Mouse (Mus musculus): ENCODE measurements around the gene Nedd4. TPM values are rescaled to one million over a fixed set of nuclear protein-coding genes. Genes with fewer than 3 reads are reported as not detected.

The Nedd4 gene
- polyA plus RNA-seq (2015; fragmentation: Nextera tagmentation; extraction: Ambion mirVana), result 652 and 684 TPM in 2 replicates

DNA sequence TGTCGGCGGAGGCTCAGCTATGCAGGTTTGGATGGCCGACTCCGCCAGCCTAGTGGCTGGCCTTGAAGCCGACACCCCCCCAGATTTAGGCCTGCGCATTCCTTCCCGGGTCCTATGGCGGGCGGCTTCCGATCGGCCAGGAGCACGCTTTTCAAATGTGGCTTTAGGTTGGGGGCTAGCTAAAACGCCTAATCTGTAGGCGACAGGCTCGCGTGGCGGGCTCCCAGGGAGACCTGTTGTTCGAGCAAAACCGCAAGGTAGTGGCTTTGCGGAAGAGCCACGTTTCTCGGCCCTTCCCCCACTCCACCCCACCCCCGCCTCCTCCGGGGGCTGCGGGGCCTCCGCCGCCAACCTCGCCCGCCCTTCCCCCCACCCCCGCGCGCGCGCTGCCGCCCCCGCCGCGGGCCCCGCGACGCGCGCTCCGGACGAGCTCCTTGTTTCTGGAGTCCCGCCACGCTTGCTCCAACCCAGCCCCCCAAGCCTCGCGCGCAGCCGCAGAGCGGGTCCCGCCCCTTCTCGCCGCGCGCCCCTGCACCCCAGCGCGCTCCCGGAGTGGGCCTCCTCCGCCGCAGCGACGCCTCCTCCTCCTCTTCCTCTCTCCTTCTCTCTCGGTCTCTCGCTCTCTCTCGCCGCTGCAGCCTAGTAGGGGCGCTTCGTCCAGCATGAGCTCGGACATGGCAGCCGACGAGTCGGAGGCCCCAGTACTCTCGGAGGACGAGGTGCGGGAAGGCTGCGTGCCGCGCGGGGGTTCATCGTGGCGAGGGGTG lies at the start of gene Nedd4:
Gene Nedd4 (plus strand): TSS at position 452 of the 767 bp plus-strand sequence.
- Histone ChIP-seq H3K27me3 (ENCODE audit: insufficient read depth, low read length) (no peaks in the 10 kb centered on the region), H3K27ac (ENCODE audit: low read length) (peak within 1 kb of the TSS; percentile 100), H3K9me3 (ENCODE audit: low read length) (no peaks in the 10 kb centered on the region), H3K9ac (replicated peaks; ENCODE audit: low read length) (peak within 1 kb of the TSS; percentile 100), H3K36me3 (ENCODE audit: insufficient read depth, low read length) (peaks cover 22% of the 10 kb centered on the region; the same call in 1 of the 2 replicates), H3K4me2 (replicated peaks; ENCODE audit: low read depth, low read length) (peak within 1 kb of the TSS; percentile 77), H3K4me1 (ENCODE audit: insufficient read depth, low read length) (peaks cover 40% of the 10 kb centered on the region), H3K4me3 (ENCODE audit: low read length) (peak within 1 kb of the TSS; percentile 98)
- WGBS, result under 1% methylated on average over 54 of the region's 83 CpGs
- ATAC-seq (ENCODE audit: low FRiP score, low TSS enrichment), result peak; percentile 93

DNA sequence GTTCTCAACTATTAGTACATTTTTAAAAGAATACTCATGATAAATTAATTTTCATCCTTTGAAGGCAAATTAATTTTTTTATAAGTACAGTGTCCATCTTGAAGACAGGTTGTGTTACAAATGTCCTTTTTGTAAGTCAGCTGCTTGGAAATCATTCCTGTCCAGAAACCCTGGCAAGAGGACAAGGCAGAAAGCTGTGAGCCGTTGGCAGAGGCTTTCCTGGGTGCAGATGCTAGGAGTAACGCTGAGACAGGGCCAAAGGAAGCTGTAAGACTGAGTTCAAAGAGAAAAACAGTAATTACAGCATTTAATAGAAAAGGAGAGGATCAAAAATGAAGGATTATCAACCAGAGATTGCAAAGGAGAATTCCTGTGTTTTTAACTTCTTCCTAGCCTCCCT lies 48.3 kb upstream of the Nedd4 start:
- no peak for ATAC-seq (ENCODE audit: low FRiP score, low TSS enrichment)
- Histone ChIP-seq H3K27me3 (ENCODE audit: insufficient read depth, low read length) (no peaks in the 10 kb centered on the region), H3K4me2 (replicated peaks; ENCODE audit: low read depth, low read length) (no peak overlapping the region), H3K9me3 (ENCODE audit: low read length) (no peaks in the 10 kb centered on the region), H3K4me3 (ENCODE audit: low read length) (no peak overlapping the region), H3K27ac (ENCODE audit: low read length) (no peak overlapping the region), H3K36me3 (ENCODE audit: insufficient read depth, low read length) (peaks cover 34% of the 10 kb centered on the region), H3K4me1 (ENCODE audit: insufficient read depth, low read length) (no peaks in the 10 kb centered on the region), H3K9ac (replicated peaks; ENCODE audit: low read length) (no peak overlapping the region)
- WGBS, result 85% methylated on average over 2 of the region's 2 CpGs

DNA sequence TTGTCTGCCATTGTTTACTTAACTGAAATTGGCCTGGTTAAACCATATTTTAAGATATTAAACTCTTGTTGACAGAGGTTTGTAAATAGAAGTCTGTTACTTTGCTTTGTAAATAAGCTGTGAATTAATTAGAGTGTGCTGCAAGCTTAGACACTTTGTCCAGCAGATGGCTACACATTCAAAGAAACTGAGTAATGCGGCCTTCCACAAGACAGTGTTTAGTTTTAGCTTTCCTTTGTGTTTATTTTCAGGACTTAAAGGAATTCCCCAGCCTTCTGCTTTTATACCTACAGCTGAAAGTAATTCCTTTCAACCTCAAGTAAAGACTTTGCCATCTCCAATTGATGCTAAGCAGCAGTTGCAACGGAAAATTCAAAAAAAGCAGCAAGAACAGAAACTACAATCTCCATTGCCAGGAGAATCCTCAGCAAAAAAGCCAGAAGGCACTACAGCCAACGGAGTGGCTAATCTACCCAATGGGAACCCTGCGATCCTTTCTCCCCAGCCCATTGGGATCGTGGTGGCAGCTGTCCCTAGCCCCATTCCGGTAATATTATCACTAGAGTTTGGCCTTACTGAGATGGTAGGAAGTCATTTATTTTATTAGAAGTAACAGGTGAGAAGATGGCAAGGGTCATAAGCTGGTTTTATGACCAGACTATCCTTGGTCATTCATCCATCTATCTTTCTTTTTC lies 47.2 kb upstream of the Nedd4 start:
- no peaks in the 10 kb centered on the region for H3K4me1 ChIP-seq (ENCODE audit: insufficient read depth, low read length)
- no peaks in the 10 kb centered on the region for H3K9me3 ChIP-seq (ENCODE audit: low read length)
- 87% methylated on average over 6 of the region's 6 CpGs for WGBS
- no peak overlapping the region for H3K27ac ChIP-seq (ENCODE audit: low read length)
- no peak overlapping the region for H3K4me3 ChIP-seq (ENCODE audit: low read length)
- ATAC-seq (ENCODE audit: low FRiP score, low TSS enrichment), result no peak
- H3K9ac ChIP-seq (replicated peaks; ENCODE audit: low read length), result no peak overlapping the region
- no peak overlapping the region for H3K4me2 ChIP-seq (replicated peaks; ENCODE audit: low read depth, low read length)
- H3K27me3 ChIP-seq (ENCODE audit: insufficient read depth, low read length), result no peaks in the 10 kb centered on the region
- H3K36me3 ChIP-seq (ENCODE audit: insufficient read depth, low read length), result peaks cover 40% of the 10 kb centered on the region

DNA sequence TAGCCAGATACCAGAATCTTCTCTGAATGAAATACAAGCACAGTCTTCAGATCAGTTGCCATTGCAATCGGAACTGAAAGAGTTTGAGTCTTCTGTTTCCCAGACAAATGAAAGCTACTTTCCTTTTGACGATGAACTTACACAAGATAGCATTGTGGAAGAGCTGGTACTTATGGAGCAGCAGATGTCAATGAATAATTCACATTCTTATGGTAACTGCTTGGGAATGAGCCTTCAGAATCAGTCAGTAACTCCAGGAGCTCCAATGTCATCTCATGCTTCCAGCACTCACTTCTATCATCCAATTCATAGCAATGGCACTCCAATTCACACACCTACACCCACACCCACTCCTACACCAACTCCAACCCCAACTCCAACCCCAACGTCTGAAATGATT lies 44.1 kb upstream of the Nedd4 start:
- H3K27me3 ChIP-seq (ENCODE audit: insufficient read depth, low read length), result no peaks in the 10 kb centered on the region
- H3K36me3 ChIP-seq (ENCODE audit: insufficient read depth, low read length), result peaks cover 40% of the 10 kb centered on the region
- no peak overlapping the region for H3K4me2 ChIP-seq (replicated peaks; ENCODE audit: low read depth, low read length)
- WGBS, result 90% methylated on average over 3 of the region's 3 CpGs
- H3K27ac ChIP-seq (ENCODE audit: low read length), result no peak overlapping the region
- H3K4me1 ChIP-seq (ENCODE audit: insufficient read depth, low read length), result no peaks in the 10 kb centered on the region
- ATAC-seq (ENCODE audit: low FRiP score, low TSS enrichment), result no peak
- H3K9ac ChIP-seq (replicated peaks; ENCODE audit: low read length), result no peak overlapping the region
- H3K4me3 ChIP-seq (ENCODE audit: low read length), result no peak overlapping the region
- H3K9me3 ChIP-seq (ENCODE audit: low read length), result no peaks in the 10 kb centered on the region

GRCm38 (mm10) chr9:72623605-72624004 lies 38.5 kb upstream of the Nedd4 start:
- Histone ChIP-seq H3K4me1 (ENCODE audit: insufficient read depth, low read length) (peaks cover 8% of the 10 kb centered on the region), H3K36me3 (ENCODE audit: insufficient read depth, low read length) (peaks cover 18% of the 10 kb centered on the region), H3K27ac (ENCODE audit: low read length) (no peak overlapping the region), H3K4me2 (replicated peaks; ENCODE audit: low read depth, low read length) (no peak overlapping the region), H3K27me3 (ENCODE audit: insufficient read depth, low read length) (no peaks in the 10 kb centered on the region), H3K9me3 (ENCODE audit: low read length) (no peaks in the 10 kb centered on the region), H3K4me3 (ENCODE audit: low read length) (no peak overlapping the region), H3K9ac (replicated peaks; ENCODE audit: low read length) (no peak overlapping the region)
- WGBS, result 76% methylated on average over 1 of the region's 1 CpGs
- no peak for ATAC-seq (ENCODE audit: low FRiP score, low TSS enrichment)

- ATAC-seq (ENCODE audit: low FRiP score, low TSS enrichment), result no peak
- peaks cover 7% of the 10 kb centered on the region; the same call in 1 of the 2 replicates for H3K36me3 ChIP-seq (ENCODE audit: insufficient read depth, low read length)
- H3K9ac ChIP-seq (replicated peaks; ENCODE audit: low read length), result no peak overlapping the region
- peaks cover 12% of the 10 kb centered on the region for H3K4me1 ChIP-seq (ENCODE audit: insufficient read depth, low read length)
- H3K4me2 ChIP-seq (replicated peaks; ENCODE audit: low read depth, low read length), result no peak overlapping the region
- H3K9me3 ChIP-seq (ENCODE audit: low read length), result no peaks in the 10 kb centered on the region
- H3K27me3 ChIP-seq (ENCODE audit: insufficient read depth, low read length), result no peaks in the 10 kb centered on the region
- no peak overlapping the region for H3K27ac ChIP-seq (ENCODE audit: low read length)
- no peak overlapping the region for H3K4me3 ChIP-seq (ENCODE audit: low read length)
- WGBS, result 86% methylated on average over 1 of the region's 1 CpGs
Observed at GRCm38 (mm10) chr9:72627598-72627997, 34.5 kb upstream of the Nedd4 start.

GRCm38 (mm10) chr9:72628591-72628990 lies 33.6 kb upstream of the Nedd4 start:
- H3K9me3 ChIP-seq (ENCODE audit: low read length), result no peaks in the 10 kb centered on the region
- H3K4me2 ChIP-seq (replicated peaks; ENCODE audit: low read depth, low read length), result no peak overlapping the region
- H3K4me3 ChIP-seq (ENCODE audit: low read length), result no peak overlapping the region
- peaks cover 12% of the 10 kb centered on the region for H3K4me1 ChIP-seq (ENCODE audit: insufficient read depth, low read length)
- 0 out of 2 replicates have a peak, but pooled peaks have one; percentile 71 for ATAC-seq (ENCODE audit: low FRiP score, low TSS enrichment)
- H3K27me3 ChIP-seq (ENCODE audit: insufficient read depth, low read length), result no peaks in the 10 kb centered on the region
- no peak overlapping the region for H3K9ac ChIP-seq (replicated peaks; ENCODE audit: low read length)
- WGBS, result 14% methylated on average over 2 of the region's 2 CpGs
- H3K36me3 ChIP-seq (ENCODE audit: insufficient read depth, low read length), result peaks cover 4% of the 10 kb centered on the region; the same call in 1 of the 2 replicates
- H3K27ac ChIP-seq (ENCODE audit: low read length), result no peak overlapping the region

GRCm38 (mm10) chr9:72632198-72632597 lies 29.9 kb upstream of the Nedd4 start:
- H3K4me3 ChIP-seq (ENCODE audit: low read length), result no peak overlapping the region
- ATAC-seq (ENCODE audit: low FRiP score, low TSS enrichment), result no peak
- H3K9ac ChIP-seq (replicated peaks; ENCODE audit: low read length), result no peak overlapping the region
- H3K4me2 ChIP-seq (replicated peaks; ENCODE audit: low read depth, low read length), result no peak overlapping the region
- peaks cover 12% of the 10 kb centered on the region for H3K4me1 ChIP-seq (ENCODE audit: insufficient read depth, low read length)
- no peaks in the 10 kb centered on the region for H3K9me3 ChIP-seq (ENCODE audit: low read length)
- 25% methylated on average over 1 of the region's 1 CpGs for WGBS
- H3K36me3 ChIP-seq (ENCODE audit: insufficient read depth, low read length), result no peaks in the 10 kb centered on the region
- no peaks in the 10 kb centered on the region for H3K27me3 ChIP-seq (ENCODE audit: insufficient read depth, low read length)
- no peak overlapping the region for H3K27ac ChIP-seq (ENCODE audit: low read length)

- H3K4me1 ChIP-seq (ENCODE audit: insufficient read depth, low read length), result peaks cover 13% of the 10 kb centered on the region
- H3K9me3 ChIP-seq (ENCODE audit: low read length), result no peaks in the 10 kb centered on the region
- no peak overlapping the region for H3K27ac ChIP-seq (ENCODE audit: low read length)
- no peaks in the 10 kb centered on the region for H3K36me3 ChIP-seq (ENCODE audit: insufficient read depth, low read length)
- ATAC-seq (ENCODE audit: low FRiP score, low TSS enrichment), result no peak
- no peaks in the 10 kb centered on the region for H3K27me3 ChIP-seq (ENCODE audit: insufficient read depth, low read length)
- H3K4me2 ChIP-seq (replicated peaks; ENCODE audit: low read depth, low read length), result no peak overlapping the region
- no peak overlapping the region for H3K9ac ChIP-seq (replicated peaks; ENCODE audit: low read length)
- no peak overlapping the region for H3K4me3 ChIP-seq (ENCODE audit: low read length)
Observed at GRCm38 (mm10) chr9:72635134-72635533, 27.0 kb upstream of the Nedd4 start.

- Histone ChIP-seq H3K9ac (replicated peaks; ENCODE audit: low read length) (no peak overlapping the region), H3K9me3 (ENCODE audit: low read length) (no peaks in the 10 kb centered on the region), H3K27me3 (ENCODE audit: insufficient read depth, low read length) (no peaks in the 10 kb centered on the region), H3K4me3 (ENCODE audit: low read length) (no peak overlapping the region), H3K36me3 (ENCODE audit: insufficient read depth, low read length) (no peaks in the 10 kb centered on the region), H3K4me2 (replicated peaks; ENCODE audit: low read depth, low read length) (no peak overlapping the region), H3K4me1 (ENCODE audit: insufficient read depth, low read length) (peaks cover 27% of the 10 kb centered on the region), H3K27ac (ENCODE audit: low read length) (no peak overlapping the region)
- no peak for ATAC-seq (ENCODE audit: low FRiP score, low TSS enrichment)
- 79% methylated on average over 7 of the region's 7 CpGs for WGBS
Observed at GRCm38 (mm10) chr9:72636547-72636946, 25.6 kb upstream of the Nedd4 start.
